Mouse (Mus musculus) megakaryocyte-erythroid progenitor cell, adult 5-6 weeks (primary cell): Measurements from ENCODE around the gene Mr1. TPM values are rescaled to one million over a fixed set of nuclear protein-coding genes. Genes with fewer than 3 reads are reported as not detected.

Experiments used
- ATAC-seq: replicated peaks from 2 replicates; pipeline ENCODE4 v1.8.0; 2016; ENCODE audit warnings: mild to moderate bottlenecking, inconsistent platforms; ENCODE audit not compliant: severe bottlenecking, poor library complexity, low FRiP score, low TSS enrichment
- total RNA-seq, 2 experiments: library from RNA; stranded (forward) in 1 of 2; stranded (reverse) in 1 of 2; fragments of 200-1000, 215-1000 nt in 1 of 2; fragments of >200 nt in 1 of 2; fragmentation: Nextera tagmentation in 1 of 2; gene quantifications; 2 replicates each; pipeline ENCODE4 v1.2.3; 2014 to 2017

Gene Mr1
- total RNA-seq, 2 experiments from 2014 or later: 6.2 to 7.8 TPM

DNA sequence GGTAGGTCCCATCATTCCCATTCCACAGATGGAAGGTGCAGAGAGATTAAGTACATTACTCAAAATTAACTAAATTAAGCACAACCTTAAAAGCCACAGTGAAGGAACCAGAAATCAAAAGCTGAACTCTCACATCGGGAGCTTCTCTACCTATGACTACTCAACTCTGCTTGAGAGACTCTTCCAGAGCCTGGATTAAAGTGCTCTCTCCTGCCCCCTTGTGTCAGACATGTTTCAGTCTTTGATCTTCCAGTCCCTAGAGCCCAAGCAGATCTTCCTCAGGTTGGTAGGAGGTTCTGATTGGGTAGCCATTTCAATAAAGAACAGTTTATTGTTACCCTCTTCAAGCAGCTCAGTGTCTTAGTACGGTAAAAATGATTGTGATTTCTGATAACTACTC lies 6.5 kb downstream of the Mr1 start:
- peak; percentile 94 for ATAC-seq

DNA sequence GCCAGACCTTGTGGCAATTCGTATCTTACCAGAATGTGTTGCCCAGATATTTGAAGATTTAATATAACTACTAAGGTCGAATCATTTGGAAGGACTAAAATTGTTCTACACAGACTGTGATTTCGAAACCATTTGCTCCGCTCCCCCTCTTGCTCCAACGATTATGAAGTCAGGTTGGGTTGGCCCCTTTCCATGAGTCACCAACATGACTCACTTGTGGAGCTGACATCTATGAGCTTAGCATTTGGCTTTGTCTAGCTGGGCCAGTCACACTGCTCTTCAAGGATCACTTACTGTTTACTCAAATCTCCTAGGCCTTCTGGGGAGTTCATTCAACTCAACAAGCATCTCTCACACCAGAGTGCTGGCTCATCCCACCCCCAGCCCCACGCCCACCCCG lies 7.8 kb downstream of the Mr1 start:
- no peak for ATAC-seq

DNA sequence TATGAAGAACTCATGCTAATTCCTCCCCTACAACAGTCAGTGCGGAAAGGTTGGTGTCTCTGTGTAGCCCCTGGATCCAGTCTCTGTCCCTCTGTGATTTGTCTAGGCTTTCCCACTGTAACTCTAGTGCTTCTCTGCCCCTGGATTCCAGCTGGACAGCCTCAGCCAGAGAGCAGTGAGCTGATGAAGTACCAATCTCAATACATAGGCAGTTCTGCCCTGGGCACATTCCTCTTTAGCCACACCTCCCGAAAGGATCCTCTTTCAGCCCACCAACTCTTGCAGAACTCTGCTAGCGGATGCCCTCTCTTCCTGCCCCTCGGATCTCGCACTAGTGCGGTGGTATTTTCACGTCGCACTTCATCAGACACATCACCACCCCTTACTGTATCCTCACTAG lies 11.7 kb downstream of the Mr1 start:
- ATAC-seq: no peak

DNA sequence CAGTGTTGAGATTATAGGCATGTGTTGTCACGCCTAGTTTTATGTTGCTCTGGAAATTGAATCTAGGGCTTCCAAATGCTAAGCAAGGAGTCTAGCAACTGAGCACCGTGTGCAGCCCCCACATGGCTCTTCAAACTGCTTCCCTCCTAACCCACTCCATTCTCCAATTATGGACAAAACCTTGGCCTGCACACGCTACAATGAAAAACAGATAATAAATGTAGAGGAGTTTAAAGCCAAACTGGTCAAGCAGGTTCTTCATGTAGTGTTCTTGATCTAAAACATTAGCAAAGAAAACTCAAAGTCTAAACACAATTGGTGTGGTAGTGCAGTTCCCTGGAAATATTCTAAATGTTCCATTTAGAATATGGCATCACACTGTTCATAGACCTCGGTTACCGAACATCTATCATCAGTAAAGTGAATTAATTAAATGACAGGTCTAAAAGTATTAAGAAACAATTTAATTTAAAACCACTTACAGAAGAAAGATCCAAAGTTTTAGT lies 19.1 kb downstream of the Mr1 start:
- ATAC-seq: no peak

DNA sequence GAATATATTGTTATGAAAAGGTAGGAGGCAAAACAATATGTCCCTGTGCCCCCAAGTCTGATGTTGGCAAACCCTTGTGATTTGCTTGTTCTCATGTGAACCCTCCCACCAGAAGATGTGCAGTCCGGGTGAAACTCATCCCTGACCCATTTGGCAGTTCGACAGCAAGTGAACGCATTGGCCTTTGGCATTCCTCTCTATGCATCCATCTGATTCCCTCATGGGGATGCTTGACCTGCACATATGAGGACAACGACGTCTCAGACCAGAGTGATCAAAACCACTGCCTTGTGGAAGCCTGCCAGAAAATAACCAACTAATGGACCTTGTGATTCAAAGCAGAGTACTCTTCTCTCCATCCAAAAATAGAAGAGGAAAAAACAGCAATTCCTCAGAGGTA lies 19.9 kb downstream of the Mr1 start:
- no peak for ATAC-seq

DNA sequence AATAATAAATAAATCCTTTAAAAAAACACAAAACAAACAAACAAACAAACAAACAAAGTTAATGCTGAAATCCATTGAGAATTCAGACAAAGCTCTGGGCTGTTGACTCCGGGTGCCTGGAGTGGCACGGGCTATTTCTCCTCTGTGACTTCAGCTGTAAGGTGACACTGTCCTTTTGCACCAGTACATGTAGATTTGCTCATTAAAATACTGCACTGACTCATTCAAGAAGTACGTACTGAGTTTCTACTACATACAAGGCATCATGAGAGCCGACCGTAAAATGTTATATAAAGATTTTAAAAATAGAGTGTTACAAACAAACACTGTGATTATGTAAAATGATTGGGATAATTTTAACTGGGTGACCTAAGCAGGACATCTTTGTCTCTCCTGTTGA lies 22.2 kb downstream of the Mr1 start:
- ATAC-seq: no peak

DNA sequence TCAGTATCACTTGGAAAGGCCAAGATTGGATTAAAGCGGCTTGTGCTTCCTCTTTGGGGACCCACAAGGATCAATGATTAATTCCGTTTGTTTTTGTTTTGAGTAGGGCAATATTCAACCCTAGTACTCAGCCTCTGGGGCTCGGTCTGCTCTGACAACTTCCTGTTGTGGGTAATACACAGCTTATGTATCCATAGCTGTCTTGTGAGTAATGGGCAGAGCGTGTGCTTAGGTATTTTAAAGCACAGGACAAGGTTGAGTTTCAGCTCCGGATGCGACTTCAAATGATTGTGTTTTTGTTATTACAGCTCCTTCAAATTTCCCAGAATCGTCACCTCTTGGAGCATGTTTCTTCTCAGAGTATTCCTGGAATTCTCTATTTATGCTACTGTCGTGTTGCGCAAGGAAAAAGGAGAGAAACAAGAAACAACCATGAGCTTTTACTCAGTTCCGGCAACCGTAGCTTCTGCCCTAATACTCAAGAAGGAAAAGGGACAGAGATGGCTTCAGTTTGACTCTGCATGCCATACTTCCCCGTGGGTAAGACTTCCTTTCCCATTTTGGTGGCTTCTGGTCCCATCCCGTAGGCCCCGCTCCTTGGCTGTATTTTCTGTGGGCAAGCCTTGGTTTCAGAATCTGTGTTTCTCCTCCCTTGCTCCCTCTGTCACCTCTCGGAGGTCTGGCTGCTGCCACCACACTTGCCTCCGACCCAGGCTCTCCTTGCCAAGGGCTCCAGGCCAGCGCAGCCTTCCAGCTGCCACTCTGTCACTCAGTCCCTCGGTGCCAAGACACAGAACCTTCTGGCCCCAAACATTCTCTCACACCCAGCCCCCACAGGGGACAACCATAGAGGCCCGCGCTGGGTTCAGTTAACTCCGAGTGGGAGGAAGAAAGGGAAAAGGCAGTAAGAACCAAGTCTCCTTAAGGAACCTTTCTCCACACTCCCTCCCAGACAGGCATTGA lies 24.4 kb downstream of the Mr1 start:
- ATAC-seq: no peak

DNA sequence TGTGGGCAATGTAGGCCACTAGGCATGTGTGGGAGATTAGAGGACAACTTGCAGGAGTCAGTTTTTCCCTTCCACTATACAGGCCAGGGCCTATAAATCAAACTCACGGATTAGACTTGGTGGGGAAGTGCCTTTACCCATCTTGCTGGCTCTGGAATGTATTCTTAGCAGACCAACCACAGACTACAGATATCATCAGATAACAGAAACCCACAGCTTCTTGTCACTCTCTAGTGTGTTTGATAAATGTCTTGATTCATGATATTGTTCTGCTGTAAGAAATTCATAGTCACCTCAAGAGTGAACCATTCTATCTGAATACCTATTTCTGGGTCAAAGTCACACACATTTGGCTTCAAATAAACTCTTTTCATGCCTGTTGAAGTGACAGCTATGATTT lies 26.9 kb downstream of the Mr1 start:
- ATAC-seq: no peak

DNA sequence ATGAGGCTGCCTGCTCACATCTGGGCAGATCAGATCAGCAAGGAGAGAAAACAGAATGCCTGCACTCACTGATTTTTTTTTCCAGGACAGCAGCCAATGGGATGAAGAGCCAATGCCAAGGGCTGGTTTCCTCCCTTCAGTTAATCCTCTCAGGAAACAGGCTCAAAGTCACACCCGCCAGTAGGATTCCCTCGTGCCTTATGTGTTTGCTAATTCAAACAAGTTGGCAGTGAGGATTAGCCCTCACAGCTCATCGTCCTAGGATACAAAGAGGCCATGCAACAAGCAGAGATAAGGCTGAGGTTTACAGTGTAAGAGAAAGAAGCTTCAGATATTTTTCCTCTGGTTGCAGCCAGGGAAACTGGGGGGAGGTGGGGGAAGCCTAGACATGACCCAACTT lies 32.7 kb downstream of the Mr1 start:
- ATAC-seq: peak; percentile 73

DNA sequence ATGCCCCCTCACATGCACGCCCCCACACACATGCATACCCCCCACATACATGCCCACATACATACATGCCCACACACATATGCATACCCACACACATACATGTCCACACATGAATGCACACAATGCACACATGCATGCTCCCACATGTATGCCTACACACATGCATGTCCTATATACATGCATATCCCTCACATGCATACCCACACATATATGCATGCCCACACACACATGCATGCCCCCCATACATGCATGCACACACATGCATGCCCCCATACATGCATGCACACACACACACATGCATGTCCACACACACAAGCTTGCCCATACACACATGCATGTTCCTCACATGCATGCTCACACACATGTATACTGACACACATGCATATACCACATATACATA lies 33.7 kb downstream of the Mr1 start:
- ATAC-seq: no peak

DNA sequence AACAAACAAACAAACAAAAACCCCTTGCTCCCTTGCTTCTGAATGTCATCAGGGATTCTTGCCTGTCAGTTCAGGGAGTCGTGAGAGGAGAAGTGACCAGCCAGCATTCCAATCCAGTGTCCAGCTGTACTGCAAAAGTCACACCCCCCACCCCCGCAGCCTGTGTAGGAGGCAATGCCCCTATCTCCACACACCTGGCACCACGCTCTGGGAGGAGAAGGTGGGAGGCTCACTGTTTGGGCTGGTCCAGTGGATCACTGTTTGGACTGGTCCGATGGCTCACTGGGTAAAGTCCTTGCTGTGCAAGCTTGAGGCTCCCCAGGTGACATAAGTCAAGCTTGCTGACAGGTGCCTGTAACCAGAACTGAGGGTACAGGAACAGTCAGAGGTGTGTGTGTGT lies 34.5 kb downstream of the Mr1 start:
- ATAC-seq: no peak

DNA sequence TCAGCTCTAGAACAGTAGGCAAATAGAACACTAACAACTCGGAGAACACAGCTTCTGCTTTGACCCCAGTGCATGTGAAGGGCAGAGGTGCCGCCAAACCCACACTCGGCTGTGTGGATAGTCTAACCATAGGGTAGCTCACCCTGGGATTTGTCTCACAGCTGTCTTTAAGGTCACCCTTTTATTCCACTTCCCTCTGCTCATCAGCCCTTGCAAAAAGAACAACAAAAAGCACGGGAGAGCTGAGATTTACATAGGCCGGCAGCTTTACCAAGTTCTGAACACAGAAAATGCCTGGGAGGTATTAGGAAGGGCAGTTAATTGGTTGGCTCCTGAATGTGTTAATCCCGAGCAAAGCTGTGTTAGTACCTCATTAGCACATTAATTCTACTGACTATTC lies 35.1 kb downstream of the Mr1 start:
- ATAC-seq: no peak

DNA sequence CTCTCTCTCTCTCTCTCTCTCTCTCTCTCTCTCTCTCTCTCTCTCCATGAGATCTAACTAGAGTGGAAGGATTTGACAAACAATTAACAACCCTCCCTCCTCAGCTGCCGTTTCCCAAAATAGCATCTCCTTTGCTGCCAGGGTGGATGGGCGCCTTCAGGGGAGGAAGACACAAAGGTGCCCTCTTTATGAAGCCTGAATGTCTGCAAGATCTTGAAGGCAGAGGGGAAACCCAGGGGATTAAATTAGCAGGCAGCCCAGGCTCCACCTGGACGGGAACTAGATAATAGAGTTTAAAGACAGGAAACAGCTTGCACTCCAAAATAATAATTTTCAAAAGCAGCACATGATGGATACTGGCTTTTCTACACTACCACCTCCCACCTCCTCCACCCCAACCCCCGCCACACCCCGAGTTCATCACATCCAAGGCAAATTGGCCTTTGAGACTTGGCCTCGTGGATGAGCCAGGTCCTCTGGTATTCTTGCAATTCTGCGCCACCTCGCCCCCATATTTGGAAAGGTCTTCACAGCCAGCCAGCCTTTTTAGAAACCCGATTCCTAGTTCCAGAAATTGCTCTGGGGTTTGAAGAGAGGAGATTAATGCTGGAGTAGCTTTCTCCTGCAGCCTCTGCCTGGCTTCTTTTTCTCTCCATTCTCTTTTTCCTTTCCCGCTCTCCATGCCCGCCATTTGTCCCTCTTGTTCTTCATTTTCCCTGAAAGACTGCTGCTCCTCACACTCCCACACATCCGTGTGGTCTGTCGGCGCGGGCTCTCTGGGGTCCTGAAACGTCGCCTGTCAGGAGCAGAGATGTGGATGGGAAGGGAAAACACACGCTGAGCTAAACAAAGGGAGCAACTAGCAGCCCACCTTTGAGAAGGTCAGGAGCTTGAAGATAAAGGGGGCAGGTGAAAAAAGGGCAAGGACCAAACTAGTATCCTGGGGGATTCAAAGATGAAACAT lies 36.9 kb downstream of the Mr1 start:
- no peak for ATAC-seq

DNA sequence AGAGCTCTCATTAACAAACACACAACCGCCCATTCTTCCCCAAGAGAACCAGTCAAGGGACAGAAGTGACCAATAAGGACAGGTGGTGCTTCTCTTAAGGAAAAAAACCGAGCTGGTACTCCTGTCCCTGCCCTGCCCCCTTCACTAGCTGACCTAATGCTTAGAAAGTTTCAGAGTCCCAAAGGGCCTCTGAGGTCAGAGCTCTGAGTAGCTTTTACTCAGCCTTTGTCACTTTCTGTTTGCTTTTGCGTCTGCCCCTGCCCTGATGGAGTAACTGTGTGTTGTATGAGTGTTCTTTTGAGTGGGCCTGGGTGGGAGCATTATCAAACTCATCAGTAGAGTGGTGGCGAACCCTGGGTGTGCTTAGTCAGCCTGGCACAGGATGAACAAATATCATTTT lies 38.2 kb downstream of the Mr1 start:
- ATAC-seq: 0 out of 2 replicates have a peak, but pooled peaks have one; percentile 20

DNA sequence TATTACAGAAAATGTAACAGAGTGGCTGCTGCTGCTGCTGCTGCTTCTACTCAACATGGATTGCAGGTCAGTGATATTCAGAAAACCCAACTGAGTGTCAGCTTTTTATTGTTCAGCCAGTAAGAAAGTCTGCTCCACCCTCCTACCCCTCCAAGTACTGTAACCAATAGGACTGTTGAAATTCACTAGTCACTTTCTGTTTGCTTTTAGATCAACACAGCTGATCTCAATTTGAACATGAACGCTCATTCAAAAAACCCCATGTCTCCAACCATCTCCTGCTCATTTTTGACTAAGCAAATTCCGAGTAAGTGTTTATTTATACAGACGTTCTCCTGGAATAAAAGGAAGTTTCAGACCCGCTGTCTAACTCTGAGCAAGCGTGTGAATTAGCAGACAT lies 38.8 kb downstream of the Mr1 start:
- peak; percentile 62 for ATAC-seq

DNA sequence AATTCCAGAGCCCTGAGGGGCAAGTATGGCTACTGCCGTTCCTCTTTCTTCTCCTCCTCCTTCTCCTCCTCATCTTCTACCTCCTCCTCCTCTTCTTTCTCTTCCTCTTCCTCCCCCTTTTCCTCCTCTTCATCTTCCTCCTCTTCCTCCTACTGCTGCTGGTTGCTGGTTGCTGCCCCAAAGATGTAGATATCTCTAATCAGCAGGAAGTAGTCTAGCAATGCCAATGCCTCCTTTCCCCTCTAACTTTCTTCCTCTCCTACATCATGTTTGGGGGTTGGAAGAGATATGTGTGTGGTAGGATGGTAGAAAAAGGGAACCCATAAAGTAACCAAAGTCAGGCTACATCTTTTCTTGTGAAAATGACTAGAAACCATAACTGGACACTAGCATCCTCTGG lies 40.3 kb downstream of the Mr1 start:
- ATAC-seq: no peak

DNA sequence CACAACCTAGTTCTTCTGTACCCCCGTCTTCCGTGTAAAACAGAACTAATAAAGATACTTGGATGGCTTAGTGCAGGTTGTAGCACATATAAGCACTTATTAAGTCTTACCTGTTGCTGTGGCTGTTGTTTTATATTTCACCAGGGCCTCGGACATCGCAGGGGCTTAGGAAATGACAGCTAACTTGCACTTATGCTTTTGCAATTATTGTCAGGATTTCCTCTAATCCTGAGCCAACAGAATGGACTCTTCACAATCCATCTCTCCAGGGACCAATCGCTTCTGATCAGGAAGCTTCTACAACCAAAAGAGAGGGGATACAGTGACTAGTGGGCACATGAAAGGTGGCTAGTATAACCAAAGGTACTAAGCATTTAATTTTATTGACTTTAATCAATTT lies 42.6 kb downstream of the Mr1 start:
- ATAC-seq: no peak

DNA sequence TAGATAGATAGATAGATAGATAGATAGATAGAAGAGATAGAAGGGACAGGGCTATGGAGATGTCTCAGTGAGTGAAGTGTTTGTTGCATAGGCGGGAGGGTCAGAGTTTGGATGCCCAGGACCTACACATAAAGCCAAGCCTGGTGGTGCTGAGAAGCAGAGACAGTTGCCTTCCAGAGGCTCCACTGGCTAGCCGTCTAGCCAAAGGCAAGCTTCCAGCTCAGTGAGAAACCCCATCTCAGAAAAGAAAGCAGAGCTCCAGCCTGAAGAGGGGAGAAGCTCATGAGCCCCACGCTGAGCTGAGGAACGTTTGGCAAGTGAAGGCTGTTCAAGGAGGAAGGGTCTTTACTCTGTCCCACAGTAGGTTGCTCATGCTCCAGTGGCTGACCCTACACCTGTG lies 44.0 kb downstream of the Mr1 start:
- ATAC-seq: no peak

DNA sequence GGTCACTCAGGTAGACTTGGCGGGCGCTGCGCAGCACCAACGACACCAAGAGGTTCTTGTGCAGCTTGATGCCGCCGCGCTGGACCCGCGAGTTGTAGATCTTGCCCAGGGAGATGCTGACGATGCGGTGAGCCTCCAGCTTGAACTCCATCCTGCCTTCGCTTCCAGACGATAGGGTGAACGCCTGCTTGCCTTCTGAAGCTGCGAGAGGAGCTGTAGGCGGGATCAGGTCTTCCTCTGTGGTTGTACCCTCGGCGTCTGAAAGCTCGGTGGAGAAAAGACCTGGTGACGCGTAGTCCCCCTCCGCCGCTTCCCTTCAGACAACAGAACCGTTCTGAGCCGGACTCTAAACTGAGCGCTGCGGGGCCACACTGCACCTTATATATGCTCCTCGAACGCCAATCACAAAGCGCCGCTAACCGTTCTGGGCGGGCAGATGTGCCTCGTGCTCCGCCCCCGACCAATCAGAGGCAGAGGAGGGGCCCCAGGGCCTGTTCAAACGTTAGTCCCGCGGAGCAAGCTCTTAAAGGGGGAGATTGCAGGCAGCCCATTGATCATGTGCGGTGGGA lies 47.2 kb downstream of the Mr1 start, which contains the start of gene Ier5:
TSS of gene Ier5 (minus strand) at position 357 of the 569 bp plus-strand sequence.
- peak; percentile 85 for ATAC-seq
